Mouse (Mus musculus) WW6 (cell line): ENCODE results near the gene Ddx54.

Experiments used
- DNase-seq: peaks from one replicate; pipeline ENCODE4 v3.0.0-alpha.2; 2013; ENCODE audit warnings: low read depth, low spot score

Ddx54 gene

DNA sequence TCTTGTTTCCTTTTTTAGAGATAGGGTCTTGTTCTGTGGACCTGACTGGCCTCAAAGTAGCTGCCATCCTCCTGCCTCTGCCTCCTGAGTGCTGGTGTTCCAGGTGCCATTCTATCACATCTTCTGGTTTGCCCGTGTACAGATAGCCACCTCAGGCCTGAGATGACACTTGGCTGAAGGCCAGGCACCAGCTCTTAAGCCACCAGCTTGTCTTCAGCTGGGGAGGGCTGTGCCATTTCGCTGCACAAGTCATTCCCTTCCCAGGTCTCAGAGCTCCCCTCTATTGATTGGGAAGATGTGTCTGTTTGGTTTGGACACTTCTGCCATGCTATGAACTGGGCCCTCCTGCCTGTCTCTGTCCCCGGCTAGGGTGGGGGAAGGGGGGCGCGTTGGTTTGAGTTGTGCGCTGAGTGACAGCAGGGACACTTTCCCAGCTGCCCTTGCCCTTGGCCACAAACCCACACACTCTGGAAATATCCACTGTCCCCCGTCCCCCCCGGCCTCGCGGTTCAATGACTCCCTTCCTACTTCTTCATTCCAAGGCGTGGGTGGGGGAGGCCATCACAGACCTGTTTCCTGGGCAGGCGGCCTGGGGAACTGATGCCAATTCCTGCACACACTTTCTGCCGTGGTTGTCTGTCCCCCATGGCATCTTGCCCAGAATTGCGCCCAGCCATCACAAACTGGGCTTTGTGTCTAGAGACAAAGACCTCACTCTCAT, 31.0 kb downstream of the Ddx54 start:
- no peak for DNase-seq

DNA sequence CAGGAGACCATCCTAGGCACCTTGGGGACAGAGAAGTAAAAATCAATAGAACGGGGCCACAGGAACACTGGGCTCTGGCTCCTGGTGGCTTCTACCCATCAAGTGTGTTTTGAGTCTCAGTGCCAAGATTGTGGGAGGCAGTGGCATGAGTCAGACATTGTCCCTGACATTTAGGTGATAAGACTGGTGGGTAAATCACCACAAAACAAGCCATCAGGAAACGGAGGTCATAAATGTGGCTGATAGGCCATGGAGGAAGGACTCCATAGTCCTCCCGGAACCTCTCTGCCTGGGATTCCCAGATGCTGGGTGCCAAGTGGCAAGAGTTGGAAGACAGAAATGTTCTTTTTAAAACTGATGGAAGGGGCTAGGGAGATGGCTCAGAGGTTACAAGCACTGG, 31.7 kb downstream of the Ddx54 start:
- DNase-seq = no peak

DNA sequence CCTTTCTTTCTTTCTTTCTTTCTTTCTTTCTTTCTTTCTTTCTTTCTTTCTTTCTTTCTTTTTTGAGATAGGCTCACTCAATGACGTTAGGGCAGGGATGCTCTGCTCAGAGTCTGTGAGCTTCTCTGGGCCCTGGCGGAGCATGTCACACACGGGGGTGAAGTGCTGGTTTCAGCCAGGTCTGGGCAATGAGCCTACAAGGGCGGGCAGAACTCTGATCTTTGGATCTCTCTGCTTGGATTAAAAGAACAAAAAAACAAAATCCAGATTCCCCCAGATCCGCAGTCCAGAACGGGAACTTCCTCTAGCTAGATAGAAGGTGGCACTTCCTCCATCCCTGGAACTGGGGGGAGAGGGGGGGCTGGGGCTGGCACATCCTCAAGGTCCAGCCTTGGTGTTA, 33.3 kb downstream of the Ddx54 start:
- DNase-seq = no peak

DNA sequence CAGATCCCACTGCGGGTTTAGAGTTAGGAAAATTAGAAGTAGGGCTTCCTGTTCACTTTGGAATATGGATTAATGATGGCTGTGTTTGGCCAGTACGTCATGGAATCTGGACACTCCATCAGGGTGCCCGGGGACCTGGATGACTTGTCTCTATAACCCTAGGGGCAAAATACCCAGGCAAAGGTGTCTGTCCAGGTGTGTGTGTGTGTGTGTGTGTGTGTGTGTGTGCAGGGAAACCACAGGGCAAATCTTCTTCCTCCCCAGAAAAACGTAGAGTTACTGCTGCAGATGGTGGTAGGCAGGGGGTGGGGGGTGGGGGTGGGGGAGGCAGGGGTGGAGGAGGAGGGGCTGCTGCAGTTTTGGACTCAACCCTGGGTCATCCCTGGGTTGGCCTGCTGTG, 34.8 kb downstream of the Ddx54 start:
- DNase-seq = no peak

DNA sequence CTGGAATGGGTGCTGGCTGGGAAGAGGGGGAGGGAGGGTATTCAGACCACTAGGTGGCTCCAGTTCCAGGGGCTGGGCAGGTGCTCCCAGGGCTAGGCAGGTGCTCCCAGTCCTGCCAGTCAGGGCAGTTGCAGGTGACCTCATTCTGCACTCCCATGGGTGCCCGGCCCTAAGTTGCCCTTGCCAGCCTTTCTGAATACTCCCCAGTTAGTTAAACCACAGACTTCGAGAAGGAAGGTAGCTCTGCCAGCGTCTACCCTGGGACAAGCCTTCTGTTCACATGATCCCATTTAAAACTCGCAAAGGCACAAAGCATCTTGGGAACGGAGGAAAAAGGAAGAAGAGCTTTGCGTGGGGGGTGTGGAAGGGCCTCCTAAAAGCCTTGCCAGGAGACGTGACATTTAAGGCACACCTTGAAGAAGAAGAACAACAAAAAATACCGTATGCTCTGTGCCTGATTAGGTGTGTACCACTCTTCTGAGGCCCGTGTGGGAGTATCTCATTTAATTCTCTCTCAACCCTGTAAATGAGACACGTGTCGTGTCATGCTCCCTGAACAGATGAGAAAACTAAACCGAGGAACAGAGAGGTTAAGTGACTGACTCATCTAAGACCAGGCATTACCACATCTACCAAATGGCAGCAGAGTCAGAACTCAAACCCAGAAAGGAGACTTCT, 35.4 kb downstream of the Ddx54 start:
- no peak for DNase-seq

DNA sequence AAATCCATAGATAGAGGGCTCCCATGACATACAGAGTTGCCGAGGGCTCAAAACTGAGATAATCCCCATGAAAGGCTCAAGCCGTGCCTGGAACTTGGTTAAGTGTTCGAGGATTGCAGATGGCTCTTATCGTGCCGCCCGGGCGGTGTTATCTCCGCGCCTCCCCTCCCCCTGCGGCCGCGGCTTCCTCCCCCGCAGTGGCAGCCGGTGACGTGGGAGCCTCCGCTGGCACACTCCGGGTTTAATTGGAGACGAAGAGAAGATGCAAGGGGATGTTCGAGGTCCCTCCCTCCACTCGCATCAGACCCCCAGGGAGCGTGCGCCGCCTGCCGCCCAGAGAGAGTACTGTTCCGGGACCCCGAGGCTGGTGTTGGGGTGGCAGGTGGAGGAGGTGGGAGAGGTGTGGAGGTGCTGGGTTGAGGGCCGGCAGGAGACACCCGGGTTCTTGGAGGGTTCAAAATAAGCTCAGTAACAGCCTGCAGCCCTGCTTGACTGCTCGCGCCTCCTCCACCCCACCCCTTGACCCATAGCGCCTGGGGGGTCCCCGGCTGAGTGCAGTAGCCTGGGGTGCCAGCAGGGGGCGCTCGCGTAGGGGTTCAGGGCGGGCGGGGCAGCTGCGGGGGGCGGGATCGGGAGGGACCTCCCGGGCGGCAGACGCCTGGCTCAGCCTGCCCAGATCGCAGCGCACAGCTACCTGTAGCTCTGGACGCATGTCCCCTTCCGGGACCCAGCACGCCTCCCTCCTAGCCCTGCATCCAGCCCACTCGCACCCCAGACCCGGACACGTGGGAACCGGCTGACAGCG, 36.2 kb downstream of the Ddx54 start, which contains the start of gene Rasal1:
TSS of gene Rasal1 (plus strand) at position 244 of the 805 bp plus-strand sequence.
- DNase-seq = peak; percentile 49

DNA sequence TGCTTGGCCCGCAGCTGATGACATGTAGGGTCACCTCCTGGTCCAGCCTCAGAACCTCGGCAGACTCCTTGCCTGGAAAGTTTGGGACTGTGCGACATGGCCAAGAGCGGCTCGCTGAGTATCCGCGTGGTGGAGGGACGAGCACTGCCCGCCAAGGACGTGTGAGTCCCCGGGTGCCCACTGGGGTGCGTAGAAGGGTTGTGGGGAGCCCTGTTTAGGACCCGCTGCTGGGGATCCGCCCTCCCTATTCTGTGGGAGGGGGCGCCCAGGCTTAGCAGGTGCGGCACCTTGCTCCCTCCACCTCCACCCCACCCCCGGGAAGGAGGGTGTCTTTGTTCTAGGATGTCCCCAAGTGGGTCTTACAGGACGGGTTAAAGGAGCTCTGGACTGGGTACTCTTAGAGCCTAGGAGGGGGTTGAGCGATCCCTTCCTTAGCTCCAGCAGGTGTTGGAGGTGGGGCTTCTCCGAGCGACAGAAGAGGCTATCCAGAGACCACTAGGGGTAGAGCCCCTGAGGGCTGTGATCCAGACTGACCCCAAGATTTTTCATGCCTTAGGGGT, 36.9 kb downstream of the Ddx54 start:
- DNase-seq = no peak

DNA sequence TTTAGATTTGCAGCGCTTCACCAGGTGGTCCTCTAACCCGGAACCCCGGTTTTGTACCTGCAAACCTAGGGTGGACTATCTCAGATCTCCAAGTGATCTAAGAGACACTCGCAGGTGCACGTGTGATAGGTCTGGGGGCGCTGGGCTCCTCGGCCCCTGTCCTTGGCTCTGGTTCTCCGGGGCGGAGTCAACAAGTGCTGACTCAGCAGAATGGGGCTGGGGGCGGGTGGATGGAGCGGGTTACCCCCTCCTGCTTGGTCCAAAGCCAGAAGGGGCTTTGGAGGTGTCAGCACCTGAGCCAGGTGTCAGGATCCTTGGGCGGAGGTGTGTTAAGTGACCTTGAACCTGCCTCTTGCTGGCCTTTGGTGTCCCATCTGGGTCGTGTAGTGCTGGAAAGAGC, 37.4 kb downstream of the Ddx54 start:
- DNase-seq = no peak

DNA sequence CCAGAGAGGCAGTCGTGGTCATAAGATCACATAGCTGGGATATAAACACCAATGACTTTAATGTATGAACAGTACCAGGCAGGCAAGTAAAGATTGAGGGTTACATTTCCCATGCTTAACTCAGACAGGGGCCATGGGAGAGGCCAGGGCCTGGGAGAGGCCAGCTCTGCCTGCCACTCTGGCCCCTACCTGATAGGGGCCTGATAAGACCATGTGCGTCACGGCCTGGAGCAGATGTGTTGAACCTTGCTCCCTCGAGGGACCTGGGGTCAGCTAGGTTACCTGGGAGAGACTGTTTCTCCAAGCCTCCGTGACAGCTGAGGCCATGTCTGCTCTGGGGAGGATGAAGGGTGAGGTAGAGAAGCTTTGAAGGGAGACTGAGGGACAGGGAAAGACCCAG, 38.7 kb downstream of the Ddx54 start:
- no peak for DNase-seq

DNA sequence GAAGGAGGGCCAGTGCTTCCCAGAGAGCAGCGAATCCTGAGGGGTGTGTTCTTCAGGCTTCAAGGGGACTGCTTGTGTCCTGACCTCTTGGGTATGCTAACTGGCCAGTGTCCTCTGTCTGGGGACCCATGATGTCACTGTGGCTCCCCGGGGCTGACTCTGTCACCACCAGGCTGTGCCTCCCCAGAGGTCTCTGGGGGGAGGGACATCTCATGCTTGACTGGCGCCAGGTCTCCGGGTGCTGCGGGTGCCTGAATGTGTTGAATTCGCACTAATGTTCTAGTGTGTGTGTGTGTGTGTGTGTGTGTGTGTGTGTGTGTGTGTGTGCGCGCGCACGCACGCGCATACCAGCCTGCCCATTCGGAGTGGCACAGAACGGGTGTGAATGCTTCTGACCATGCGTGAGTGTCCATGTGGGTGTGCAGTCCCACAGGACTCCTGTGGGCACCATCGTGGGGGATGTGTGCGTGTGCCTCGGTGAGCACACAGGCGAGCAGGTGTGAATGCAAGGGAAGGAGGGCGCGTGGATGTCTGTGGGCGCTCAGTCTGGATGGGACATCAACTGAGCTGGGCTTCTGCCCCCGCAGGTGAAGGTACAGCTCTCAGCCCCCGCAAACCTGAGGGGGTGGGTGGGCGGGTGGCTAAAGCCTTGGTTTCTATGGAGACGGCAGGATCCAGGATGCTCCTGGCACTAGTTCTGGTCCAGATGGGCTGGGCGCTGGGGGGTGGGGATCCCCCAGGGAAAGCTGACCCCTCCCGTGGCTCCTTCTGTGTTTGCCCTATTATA, 40.6 kb downstream of the Ddx54 start:
- no peak for DNase-seq

DNA sequence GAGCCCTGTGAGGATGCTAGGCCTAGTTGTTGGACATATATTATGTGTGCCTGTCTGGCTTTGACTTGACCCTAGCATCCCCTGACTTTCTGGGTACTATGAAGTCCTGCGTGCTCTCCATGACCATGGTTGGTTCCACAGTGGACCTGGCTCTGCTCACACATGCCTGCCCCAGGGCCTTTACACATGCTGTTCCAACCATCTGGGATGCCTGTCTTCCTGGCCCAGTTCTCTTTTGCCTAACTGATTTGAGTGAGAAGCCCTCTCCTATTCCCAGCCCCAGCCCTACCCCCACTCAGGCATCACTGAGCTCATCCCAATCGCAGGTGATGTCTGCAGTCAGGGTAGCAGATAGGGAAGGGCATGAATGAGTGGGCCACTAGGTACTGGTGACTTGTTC, 41.3 kb downstream of the Ddx54 start:
- no peak for DNase-seq

DNA sequence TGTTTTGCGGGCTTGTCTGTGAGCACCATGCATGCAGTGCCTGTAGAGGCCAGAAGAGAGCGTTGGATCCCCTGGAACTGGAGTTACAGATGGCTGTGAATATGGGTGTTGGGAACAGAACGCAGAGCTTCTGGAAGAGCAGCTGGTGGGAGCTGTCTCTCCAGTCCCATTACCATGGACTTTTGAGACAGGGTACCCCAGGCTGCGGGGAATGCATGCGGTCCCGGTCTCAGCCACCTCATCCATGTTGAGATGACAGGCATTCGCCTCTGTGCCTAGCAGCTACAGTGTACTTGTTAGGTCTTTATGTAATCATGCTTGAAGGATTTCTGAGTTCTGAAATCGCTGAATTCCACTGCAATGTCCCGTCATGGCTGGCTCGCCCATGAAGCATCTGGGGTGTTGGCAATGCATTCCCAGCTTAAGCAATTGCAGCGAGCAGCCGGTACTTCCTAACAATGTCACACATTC, 43.8 kb downstream of the Ddx54 start:
- no peak for DNase-seq

DNA sequence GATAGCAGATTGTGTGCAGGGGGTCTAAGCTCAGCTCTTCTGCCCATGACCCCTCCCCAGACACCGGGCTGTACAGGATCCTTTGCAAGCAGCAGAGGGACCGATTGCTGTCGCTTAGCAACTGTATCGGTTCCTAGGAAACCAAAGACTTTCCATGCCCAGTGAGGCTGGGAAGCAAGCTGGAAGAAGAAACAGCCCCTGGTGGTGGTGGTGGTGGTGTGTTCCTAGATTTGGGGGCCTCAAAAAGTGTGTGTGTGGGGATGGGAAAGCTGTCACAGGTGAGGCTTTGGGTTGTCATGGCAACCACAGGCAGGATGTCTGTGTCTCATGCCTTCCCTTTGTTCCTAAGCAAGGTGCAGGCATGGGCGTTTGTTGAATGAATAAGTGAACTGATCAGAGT, 48.3 kb downstream of the Ddx54 start:
- DNase-seq = no peak

DNA sequence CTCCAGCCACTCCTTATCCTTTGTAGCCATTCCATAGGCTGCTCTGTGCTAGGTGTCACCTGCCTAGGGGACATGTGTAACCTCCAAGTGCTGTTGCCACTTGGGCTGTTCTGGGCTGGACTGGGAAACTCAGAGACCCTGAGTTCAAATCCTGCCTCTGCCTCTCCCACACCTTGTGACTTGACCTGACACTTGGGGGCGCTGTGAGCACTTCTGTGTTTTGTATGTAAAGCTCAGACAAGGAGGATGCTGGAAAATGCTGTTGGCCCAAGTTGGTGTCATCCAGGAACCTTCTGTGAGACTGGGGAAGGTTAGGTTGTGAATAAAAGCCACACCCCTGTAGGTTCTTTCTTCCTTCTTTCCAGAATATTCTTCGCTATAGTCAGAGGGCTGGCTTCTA, 52.3 kb downstream of the Ddx54 start:
- no peak for DNase-seq

DNA sequence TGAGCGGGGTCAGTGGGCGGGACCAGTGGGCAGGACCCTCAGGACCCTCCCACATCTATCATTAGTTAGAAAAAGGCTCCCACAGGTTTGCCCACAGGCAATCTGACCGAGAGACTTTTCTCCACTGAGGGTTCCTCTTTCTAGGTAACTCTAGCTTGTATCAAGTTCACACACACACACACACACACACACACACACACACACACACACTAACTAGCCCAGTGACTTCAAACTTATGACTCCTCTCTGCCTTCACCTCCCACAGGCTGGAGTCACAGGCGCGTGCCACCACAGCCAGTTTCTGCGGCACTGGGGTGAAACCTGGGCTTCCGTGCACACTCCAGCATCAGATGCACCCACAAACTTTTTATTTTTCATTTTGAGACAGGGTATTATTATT, 56.2 kb downstream of the Ddx54 start:
- DNase-seq = no peak

DNA sequence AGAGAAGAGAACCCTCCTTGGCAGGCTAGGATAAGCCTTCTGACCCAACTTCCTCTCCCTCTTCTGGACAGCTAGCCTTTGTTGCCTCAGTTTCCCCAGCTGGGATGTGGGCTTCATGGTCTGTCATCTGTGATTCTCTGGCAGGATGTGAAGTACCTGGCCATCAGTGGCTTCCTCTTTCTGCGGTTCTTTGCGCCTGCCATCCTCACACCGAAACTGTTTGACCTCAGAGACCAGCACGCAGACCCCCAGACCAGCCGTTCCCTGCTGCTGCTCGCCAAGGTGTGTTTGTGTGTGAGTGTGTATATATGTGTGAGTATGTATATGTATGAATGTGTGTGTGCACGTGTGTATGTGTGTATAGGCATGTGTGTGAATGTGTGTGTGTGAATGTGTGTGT, 57.6 kb downstream of the Ddx54 start:
- no peak for DNase-seq

DNA sequence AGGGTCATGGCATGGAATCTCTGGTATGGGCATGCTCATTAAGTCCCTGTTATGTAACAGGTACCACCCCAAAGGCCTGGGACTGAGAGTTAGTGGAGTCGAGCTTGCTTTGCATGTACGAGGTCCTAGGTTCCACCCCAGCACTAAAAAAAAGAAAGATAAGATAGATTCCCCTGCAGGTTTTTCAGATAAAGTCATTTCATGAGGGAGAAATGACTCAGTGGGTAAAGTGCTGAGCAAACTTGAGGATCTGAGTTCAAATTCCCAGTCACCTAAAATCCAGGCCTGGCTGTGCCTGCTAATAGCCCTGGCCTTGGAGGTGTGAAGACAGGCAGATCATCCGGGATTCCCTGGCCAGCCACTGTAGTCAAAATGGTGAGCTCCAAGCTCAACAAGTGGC, 59.3 kb downstream of the Ddx54 start:
- no peak for DNase-seq

DNA sequence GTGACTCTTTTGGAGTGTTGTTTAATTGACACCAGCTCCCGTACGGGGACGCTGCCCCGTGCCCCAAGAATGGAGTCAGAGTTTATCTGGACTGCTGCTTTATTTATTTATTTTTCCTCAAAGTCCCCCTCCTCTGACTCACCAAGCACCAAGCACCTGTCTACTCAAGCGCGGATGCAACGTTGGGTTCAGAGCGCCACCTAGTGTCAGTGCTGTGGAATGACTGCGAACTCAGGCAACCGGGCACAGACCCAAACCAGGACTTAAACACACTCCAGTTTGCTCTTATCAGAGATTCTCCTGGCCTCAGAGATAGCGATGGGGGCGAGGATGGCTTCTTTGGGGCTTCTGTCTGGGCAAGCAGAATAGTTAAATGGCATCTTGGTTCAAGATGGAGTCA, 61.1 kb downstream of the Ddx54 start:
- DNase-seq = no peak

DNA sequence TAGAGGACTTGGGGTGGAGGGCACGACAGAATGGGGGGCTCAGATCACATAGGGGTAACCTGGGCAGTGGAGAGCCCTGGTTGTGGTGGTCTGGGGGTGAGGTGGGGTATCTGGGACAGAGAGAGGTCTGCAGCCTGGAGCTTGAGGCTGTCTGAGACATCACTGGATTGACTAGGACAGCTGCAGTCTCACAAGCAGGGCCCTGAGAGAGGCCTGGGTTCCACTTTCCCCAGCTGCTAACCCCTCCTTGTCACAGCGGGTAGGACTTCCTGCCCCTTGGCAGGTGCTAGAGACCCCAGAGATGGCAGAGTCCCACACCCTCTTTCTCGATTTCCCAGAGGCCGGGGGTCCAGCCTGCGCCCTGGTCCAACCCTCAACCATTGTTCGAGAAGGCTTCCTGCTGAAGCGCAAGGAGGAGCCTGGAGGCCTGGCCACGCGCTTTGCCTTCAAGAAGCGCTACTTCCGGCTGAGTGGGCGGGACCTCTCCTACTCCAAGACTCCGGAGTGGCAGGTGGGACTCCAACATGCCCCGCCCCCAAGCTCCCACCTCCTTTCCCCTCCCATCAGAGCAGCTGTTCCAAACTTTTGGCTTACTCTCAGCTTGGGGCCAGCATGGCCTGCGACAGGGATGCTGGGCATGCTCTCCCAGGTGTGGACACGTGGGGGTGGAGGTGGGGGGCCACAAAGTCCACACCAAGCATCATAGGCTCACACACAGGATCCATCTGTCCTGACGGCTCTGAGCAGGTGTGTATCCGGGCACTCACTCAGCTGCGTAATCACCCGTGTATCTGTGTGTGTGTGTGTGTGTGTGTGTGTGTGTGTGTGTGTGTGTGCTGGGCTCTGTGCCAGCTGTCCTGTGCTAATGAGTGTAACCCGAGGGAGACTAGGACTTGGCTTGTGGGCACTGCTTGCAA, 61.9 kb downstream of the Ddx54 start:
- no peak for DNase-seq

DNA sequence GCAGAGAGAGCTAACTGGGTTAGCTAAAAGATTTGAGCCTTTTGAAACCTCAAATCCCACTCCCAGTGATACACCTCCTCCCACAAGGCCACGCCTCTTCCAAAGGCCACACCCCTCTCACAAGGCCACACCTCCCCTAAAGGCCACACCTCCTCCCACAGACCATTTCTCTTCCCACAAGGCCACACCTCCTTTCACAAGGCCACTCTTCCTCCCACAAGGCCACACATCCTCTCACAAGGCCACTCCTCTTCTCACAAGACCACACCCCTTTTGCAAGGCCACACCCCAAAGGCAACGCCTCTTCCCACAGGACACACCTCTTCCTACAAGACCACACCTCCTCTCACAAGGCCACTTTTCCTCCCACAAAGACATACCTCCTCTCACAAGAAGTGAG, 65.0 kb downstream of the Ddx54 start:
- peak; percentile 80 for DNase-seq
